Mouse (Mus musculus): ENCODE measurements around the gene Mptx2. TPM values are rescaled to one million over a fixed set of nuclear protein-coding genes. Genes with fewer than 3 reads are reported as not detected.

The Mptx2 gene
- polyA plus RNA-seq (2021; fragmentation: Nextera tagmentation) = not detected in 2 replicates
- long read RNA-seq, experiment 1 = 0 reads
- long read RNA-seq, experiment 2 = 0 reads

DNA sequence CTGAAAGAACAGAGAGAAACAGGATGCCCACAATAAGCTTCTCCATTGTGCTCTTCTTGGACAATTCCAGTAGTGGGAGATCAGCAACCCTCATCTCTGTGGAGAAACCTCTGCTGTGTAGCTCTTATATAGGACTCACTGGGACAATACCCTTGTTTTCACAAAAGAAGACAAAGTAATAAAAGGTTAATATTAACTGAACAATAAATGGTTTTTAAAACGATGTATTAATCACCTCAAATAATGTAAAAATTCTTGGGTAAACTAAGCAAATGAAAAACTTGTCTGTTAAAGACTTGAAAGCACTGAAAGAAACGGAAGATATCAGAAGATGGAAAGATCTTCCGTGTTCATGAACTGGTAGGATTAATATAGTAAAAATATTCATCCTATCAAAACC is at the start of gene Mptx2:
Gene Mptx2 (minus strand): TSS at position 101 of the 400 bp plus-strand sequence.

DNA sequence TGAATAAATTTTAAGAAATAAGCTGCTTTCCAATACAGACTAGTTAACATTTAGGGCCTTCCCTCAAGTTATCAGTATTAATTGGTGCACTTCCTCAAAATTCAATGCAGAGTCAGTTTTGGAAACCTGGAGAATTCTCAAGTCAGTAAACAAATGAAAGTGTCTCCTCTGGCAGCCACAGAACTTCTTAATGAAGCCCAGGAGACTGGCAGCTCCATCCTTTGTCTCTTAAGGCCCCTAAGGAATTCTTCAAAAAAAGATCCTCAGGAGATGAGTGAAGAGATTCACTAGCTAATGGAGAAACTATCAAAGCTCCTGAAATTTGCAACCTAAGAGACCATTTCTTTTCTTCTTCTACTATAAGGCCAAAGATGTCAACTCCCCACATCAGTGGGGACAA is 11.9 kb downstream of the Mptx2 start, which contains the start of gene Olfr418:
Gene Olfr418 (plus strand): TSS at position 301 of the 400 bp plus-strand sequence.

DNA sequence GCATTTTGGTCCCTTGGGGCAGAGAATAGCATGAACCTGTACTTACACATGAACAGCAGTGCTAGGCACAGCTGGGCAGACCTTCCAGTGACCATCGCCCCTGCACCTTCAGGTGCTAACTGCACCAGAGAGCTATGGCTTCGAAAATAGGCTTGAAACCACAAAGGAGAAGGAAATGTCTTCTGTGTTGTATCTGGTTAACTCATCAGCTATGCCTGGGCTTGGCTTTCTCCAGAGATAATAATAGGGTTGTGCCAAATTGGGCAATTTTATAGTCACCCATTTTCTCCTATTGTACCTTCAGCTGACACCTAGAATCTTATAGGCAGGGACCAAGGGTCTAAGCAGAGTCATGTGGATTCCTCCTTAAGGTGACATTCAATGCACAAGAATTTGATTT is 50.5 kb downstream of the Mptx2 start, which contains the start of gene Fcer1a:
Gene Fcer1a (minus strand): TSS at position 134 of the 400 bp plus-strand sequence.

Other genes with a start within 250 kb of the Mptx2 start
- gene Olfr1408, start 140.4 kb downstream of the Mptx2 start, polyA plus RNA-seq (2021; fragmentation: Nextera tagmentation) = not detected in 2 replicates
- gene Olfr1406, start 87.1 kb downstream of the Mptx2 start, polyA plus RNA-seq (2021; fragmentation: Nextera tagmentation) = not detected in 2 replicates
- not detected in 2 replicates for gene Olfr218, start 80.0 kb downstream of the Mptx2 start, polyA plus RNA-seq (2021; fragmentation: Nextera tagmentation)
- gene Olfr1404, start 65.4 kb downstream of the Mptx2 start, polyA plus RNA-seq (2021; fragmentation: Nextera tagmentation) = not detected in 2 replicates
- gene Fcer1a, start 50.6 kb downstream of the Mptx2 start, polyA plus RNA-seq (2021; fragmentation: Nextera tagmentation) = not detected in 2 replicates
- not detected in 2 replicates for gene Olfr418, start 11.8 kb downstream of the Mptx2 start, polyA plus RNA-seq (2021; fragmentation: Nextera tagmentation)
- 13.2 and 18.5 TPM in 2 replicates for gene Ackr1, start 56.0 kb upstream of the Mptx2 start, polyA plus RNA-seq (2021; fragmentation: Nextera tagmentation)
- 1.4 and 2.0 TPM in 2 replicates for gene Aim2, start 73.1 kb upstream of the Mptx2 start, polyA plus RNA-seq (2021; fragmentation: Nextera tagmentation)
- 176 and 337 TPM in 2 replicates for gene Cadm3, start 89.9 kb upstream of the Mptx2 start, polyA plus RNA-seq (2021; fragmentation: Nextera tagmentation)
- not detected in 2 replicates for gene Ifi206, start 213.3 kb upstream of the Mptx2 start, polyA plus RNA-seq (2021; fragmentation: Nextera tagmentation)

All from left cerebral cortex, adult 6 months (tissue).